Mouse (Mus musculus) frontal cortex, postnatal 25 days (tissue): ENCODE results near the gene Gm2916.
"Not testable (repeated sequence)": the region's sequence is repeated elsewhere in the genome, so short reads cannot be mapped to it uniquely, and the experiment has no call there.

ENCODE experiments used
- DNase-seq, 2 experiments: peaks; one replicate each; pipeline ENCODE4 v3.0.0; 2022; ENCODE audit warnings: low spot score in 2 of 2

Gene Gm2916

DNA sequence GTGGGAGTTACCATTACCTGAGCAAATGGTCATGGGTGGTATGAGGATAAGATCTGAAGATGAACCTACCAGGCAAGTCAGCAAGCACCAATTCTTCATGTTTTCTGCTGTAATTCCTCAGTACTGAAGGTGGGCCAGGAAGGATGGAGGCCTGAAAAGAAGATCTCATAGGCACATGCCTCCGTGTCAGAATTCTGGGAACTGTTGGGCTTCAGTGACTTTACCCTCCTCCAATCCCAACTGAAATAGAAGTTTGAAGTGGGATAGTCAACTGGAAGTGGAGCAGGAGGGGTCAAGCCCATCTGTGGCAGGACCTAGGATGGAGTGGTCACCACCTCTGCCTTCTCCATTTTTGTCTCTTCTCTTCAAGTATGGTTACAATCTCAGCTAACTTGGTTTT is at the start of gene Gm2916:
Gm2916 (plus strand) TSS at position 301 of the 400 bp plus-strand sequence.
- DNase-seq = not testable (repeated sequence)

- DNase-seq = not testable (repeated sequence)
These were observed 38.0 kb upstream of the Gm2916 start, which contains the start of gene Gm3033 for GRCm38 (mm10) chr14:3845945-3846344. Gene Gm3033, plus strand, starts transcription at chr14:3846245.

GRCm38 (mm10) chr14:3931456-3931855 is 47.5 kb downstream of the Gm2916 start, which contains the start of gene Gm3029:
Gene Gm3029, plus strand, starts transcription at chr14:3931756.
- DNase-seq = not testable (repeated sequence)

DNA sequence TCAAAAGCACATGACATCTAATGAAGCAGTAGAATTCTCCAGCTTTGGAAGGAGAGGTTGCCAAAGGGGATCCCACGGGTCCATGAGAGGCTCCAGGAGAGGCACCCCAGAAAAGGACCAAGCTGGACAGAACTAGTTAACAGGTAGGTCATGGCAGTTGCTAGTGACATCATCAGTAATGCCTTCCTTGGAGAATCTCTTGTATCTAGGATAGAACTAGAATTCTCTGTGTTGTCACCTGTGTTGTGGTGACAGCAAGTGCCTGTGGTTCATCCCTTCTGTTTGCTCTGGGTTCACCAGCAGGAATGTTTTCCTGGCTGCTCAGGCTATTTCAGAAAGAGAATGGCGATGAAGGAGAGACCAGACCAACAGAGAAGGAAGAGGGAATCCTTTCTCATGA is 79.3 kb downstream of the Gm2916 start, which contains the start of gene Gm3095:
Gm3095 (plus strand) TSS at position 301 of the 400 bp plus-strand sequence.
- DNase-seq = not testable (repeated sequence)
